Mouse (Mus musculus) erythroblast, embryonic 14.5 days (primary cell): ENCODE measurements around the gene Akt2. TPM values are rescaled to one million over a fixed set of nuclear protein-coding genes. Genes with fewer than 3 reads are reported as not detected.

ENCODE experiments used
- H3K27me3 ChIP-seq: 2 replicates; pipeline ENCODE4 v1.6.1; 2012; ENCODE audit warnings: inconsistent platforms; ENCODE audit not compliant: control insufficient read depth
- H3K36me3 ChIP-seq: 2 replicates; pipeline ENCODE4 v1.6.1; 2012; ENCODE audit warnings: mild to moderate bottlenecking, inconsistent platforms; ENCODE audit not compliant: control insufficient read depth
- H3K4me1 ChIP-seq: 2 replicates; pipeline ENCODE4 v1.6.1; 2012; ENCODE audit warnings: inconsistent platforms; ENCODE audit not compliant: control insufficient read depth
- H3K4me3 ChIP-seq: replicated peaks from 2 replicates; pipeline ENCODE3; 2012; ENCODE audit warnings: moderate library complexity, mild to moderate bottlenecking, inconsistent platforms
- H3K9me3 ChIP-seq: 2 replicates; pipeline ENCODE4 v1.6.1; 2012; ENCODE audit warnings: low read length, inconsistent platforms, mixed read lengths; ENCODE audit not compliant: control insufficient read depth
- GATA1 ChIP-seq: IDR thresholded peaks from 2 replicates; pipeline ENCODE4 v1.6.1; 2012; ENCODE audit warnings: low read length, inconsistent platforms, mixed read lengths
- TAL1 ChIP-seq: IDR thresholded peaks from 3 replicates; pipeline ENCODE4 v1.6.1; 2012; ENCODE audit warnings: low read length, inconsistent platforms, mixed read lengths
- polyA plus RNA-seq: library from polyadenylated mRNA; stranded (reverse); fragments of >175 nt; gene quantifications from 2 replicates; pipeline ENCODE4 v1.2.3, GENCODE M21; 2012

The Akt2 gene
- polyA plus RNA-seq, 1 experiment, result 5.3 TPM

DNA sequence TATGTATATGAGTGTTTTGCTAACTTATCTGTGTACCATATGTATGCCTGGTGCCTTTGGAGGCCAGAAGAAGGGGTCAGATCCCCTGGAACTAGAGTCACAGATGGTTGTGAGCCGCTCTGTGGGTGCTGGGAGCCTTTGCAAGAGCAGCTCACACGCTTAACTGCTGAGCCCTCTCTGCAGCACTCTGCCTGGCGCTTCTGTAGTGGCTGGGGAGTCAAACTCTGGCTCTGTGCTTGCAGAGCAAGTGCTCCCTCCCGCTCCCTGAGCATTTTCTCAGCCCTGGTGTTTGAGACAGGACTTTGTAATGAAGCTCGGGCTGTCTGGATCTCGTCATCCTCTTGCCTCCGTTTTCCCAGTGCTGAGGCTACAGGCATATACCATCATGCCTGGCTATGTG is 6.7 kb downstream of the Akt2 start:
- no peaks in the 10 kb centered on the region for H3K9me3 ChIP-seq
- peaks cover 73% of the 10 kb centered on the region for H3K36me3 ChIP-seq
- TF ChIP-seq GATA1 (no peak), TAL1 (no peak)
- H3K27me3 ChIP-seq, result no peaks in the 10 kb centered on the region
- H3K4me1 ChIP-seq, result peaks cover 73% of the 10 kb centered on the region
- no peak overlapping the region for H3K4me3 ChIP-seq

GRCm38 (mm10) chr7:27601628-27602027 is 10.3 kb downstream of the Akt2 start:
- Histone ChIP-seq H3K27me3 (no peaks in the 10 kb centered on the region), H3K9me3 (no peaks in the 10 kb centered on the region), H3K4me3 (no peak overlapping the region), H3K4me1 (peaks cover 54% of the 10 kb centered on the region), H3K36me3 (peaks cover 70% of the 10 kb centered on the region)
- no peak for TF ChIP-seq TAL1
- TF ChIP-seq GATA1, result no peak

DNA sequence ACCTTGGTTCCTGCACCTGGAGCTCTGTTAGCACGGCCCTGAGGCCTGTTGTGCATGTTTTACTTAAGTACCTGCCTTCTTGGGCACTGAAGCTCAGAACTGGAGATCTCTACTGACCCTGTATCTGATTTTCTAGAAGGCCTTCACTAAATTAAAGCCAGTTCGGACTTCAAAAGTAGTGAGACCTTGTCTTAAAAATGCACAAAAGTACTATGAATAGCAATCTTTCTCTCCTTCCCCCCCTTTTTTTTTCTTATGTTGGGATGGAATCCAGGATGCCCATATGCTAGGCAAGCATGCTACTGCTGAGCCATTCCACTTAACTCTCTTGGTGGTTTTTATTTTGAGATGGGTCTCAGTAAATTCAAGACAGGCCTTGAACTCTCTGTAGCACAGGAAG is 10.8 kb downstream of the Akt2 start:
- Histone ChIP-seq H3K4me3 (no peak overlapping the region), H3K4me1 (peaks cover 54% of the 10 kb centered on the region), H3K36me3 (peaks cover 70% of the 10 kb centered on the region), H3K27me3 (no peaks in the 10 kb centered on the region), H3K9me3 (no peaks in the 10 kb centered on the region)
- TF ChIP-seq TAL1, result no peak
- no peak for TF ChIP-seq GATA1

- TF ChIP-seq TAL1, result no peak
- TF ChIP-seq GATA1, result no peak
- no peak overlapping the region for H3K4me3 ChIP-seq
- no peaks in the 10 kb centered on the region for H3K27me3 ChIP-seq
- H3K4me1 ChIP-seq, result peaks cover 54% of the 10 kb centered on the region
- H3K36me3 ChIP-seq, result peaks cover 72% of the 10 kb centered on the region
- H3K9me3 ChIP-seq, result no peaks in the 10 kb centered on the region
These were observed 11.5 kb downstream of the Akt2 start for GRCm38 (mm10) chr7:27602835-27603234.

DNA sequence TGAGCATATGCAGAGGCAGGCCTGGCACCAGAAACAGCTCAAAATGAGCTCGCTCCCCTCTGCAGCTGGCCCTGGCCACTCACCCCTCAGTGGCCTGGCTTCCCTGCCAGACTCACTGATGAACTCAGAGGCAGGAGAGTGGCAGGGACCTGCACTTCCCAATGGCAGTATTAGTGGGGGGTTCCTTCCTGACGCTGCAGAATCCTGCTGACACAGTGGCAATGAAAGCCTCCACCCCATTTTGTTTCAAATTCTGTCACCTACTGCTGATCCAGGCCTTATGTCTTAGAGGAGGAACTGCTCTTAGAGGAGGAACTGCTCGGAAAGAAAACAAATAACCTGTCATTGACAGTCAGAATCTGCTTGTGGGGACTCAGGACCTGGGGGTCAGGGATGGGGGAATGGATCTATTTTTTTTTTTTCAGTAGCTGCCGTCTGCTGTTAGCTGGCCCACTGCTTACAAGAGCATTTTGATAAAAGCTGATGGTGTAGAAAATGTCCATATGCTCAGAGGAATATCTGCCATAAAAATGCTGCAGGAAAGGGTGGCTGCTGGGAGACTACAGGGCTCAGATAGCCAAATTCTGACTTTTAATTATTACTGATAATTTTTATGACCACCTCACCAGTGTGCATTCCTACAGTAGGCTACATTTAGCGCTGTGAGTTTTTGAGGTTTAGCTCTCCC is 13.5 kb downstream of the Akt2 start:
- Histone ChIP-seq H3K9me3 (no peaks in the 10 kb centered on the region), H3K4me1 (peaks cover 57% of the 10 kb centered on the region), H3K4me3 (no peak overlapping the region), H3K36me3 (peaks cover 84% of the 10 kb centered on the region), H3K27me3 (no peaks in the 10 kb centered on the region)
- no peak for TF ChIP-seq GATA1
- no peak for TF ChIP-seq TAL1

- Histone ChIP-seq H3K27me3 (no peaks in the 10 kb centered on the region), H3K9me3 (no peaks in the 10 kb centered on the region), H3K4me1 (peaks cover 50% of the 10 kb centered on the region), H3K36me3 (peaks cover 86% of the 10 kb centered on the region), H3K4me3 (no peak overlapping the region)
- no peak for TF ChIP-seq GATA1
- TF ChIP-seq TAL1, result no peak
These were observed 14.3 kb downstream of the Akt2 start for GRCm38 (mm10) chr7:27605499-27606285.

DNA sequence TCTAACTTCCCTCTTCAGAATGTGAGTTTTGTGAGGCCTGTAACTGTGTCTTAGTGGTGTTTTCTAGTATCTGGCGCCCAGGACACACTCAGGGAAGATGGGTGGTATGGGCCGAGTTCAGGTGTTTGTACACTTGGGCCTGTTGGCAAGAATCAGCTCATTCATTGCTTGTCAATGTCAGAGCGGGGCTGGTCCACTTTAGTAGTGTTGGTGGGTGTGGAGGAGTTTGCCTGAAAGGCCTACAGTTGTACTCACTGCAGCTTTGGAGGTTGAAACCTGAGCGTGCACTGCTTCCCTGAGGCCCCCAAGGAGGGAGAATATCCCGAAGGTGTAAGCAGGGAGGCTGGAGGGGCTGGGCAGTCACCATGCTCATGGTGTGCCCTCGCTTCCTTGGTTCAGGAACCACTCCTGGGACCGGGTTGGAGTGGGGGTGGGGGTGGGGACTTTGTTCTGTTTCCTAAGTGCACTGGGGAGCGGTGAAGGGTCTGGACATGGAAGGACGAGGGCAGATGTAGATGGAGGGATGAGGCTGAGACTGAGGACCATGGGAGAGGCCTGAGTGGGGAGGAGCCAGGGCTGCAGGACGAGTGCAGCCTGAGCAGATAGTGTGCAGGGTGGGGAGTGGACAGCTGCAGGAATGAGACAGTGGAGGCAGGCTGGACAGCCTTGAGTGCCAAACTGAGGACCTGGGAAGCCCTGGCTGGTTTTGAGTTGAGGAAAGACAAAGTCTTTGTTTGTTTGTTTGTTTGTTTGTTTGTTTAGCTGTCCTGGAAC is 15.3 kb downstream of the Akt2 start:
- peaks cover 89% of the 10 kb centered on the region for H3K36me3 ChIP-seq
- H3K27me3 ChIP-seq, result no peaks in the 10 kb centered on the region
- H3K4me3 ChIP-seq, result no peak overlapping the region
- H3K9me3 ChIP-seq, result no peaks in the 10 kb centered on the region
- TF ChIP-seq GATA1, result no peak
- no peak for TF ChIP-seq TAL1
- peaks cover 50% of the 10 kb centered on the region for H3K4me1 ChIP-seq

- H3K36me3 ChIP-seq, result peaks cover 89% of the 10 kb centered on the region
- H3K4me1 ChIP-seq, result peaks cover 47% of the 10 kb centered on the region
- H3K27me3 ChIP-seq, result no peaks in the 10 kb centered on the region
- TF ChIP-seq GATA1, result no peak
- no peak for TF ChIP-seq TAL1
- H3K9me3 ChIP-seq, result no peaks in the 10 kb centered on the region
- no peak overlapping the region for H3K4me3 ChIP-seq
These were observed 16.2 kb downstream of the Akt2 start for GRCm38 (mm10) chr7:27607580-27607979.

DNA sequence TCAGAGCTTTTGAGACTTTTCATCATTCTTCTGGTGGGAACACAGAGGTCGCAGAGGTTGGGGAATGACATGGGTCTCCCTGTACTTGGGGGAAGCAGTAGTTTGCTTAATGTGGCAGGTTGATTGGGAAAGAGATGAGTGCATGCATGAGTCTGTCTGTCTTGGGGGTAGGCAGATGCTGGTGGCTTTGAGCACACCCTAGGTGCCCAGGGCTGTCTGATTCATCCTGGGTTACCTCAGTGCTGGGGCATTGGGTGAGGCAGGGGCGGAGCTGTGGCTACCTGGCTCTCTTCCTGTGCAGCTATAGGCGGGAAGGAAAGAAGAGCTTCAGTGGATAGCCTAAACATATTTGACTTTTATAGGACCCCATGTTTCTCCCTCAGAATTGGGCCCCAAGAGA is 16.8 kb downstream of the Akt2 start:
- H3K4me3 ChIP-seq, result no peak overlapping the region
- peaks cover 88% of the 10 kb centered on the region for H3K36me3 ChIP-seq
- H3K9me3 ChIP-seq, result no peaks in the 10 kb centered on the region
- TF ChIP-seq TAL1 (no peak), GATA1 (no peak)
- H3K27me3 ChIP-seq, result no peaks in the 10 kb centered on the region
- H3K4me1 ChIP-seq, result peaks cover 47% of the 10 kb centered on the region
